Mouse (Mus musculus) CH12.LX (cell line): Measurements from ENCODE around the gene Igsf6. TPM values are rescaled to one million over a fixed set of nuclear protein-coding genes. Genes with fewer than 3 reads are reported as not detected.

ENCODE experiments used
- DNase-seq: peaks from one replicate; pipeline ENCODE4 v3.0.0-alpha.2; 2013; ENCODE audit errors: extremely low read depth
- H3K27ac ChIP-seq: 2 replicates; pipeline ENCODE4 v1.5.1; 2012; ENCODE audit warnings: low read depth, mild to moderate bottlenecking, control low read depth, moderate library complexity; ENCODE audit not compliant: insufficient read depth
- H3K27me3 ChIP-seq: replicated peaks from 2 replicates; pipeline ENCODE3; 2012; ENCODE audit warnings: inconsistent platforms
- H3K36me3 ChIP-seq, 2 experiments: replicated peaks in 1 of 2; 2 replicates each; pipeline versions ENCODE3 to v1.6.1; 2012; ENCODE audit warnings: inconsistent platforms in 1 of 2, low read length in 1 of 2, mild to moderate bottlenecking in 1 of 2, mixed read lengths in 1 of 2, moderate library complexity in 1 of 2; ENCODE audit not compliant: control insufficient read depth in 1 of 2, insufficient read depth in 1 of 2
- H3K4me1 ChIP-seq, 2 experiments: 2 replicates each; pipeline ENCODE4 v1.6.1; 2012; ENCODE audit warnings: inconsistent platforms in 1 of 2, moderate library complexity in 1 of 2; ENCODE audit not compliant: insufficient read depth in 2 of 2, control insufficient read depth in 1 of 2
- H3K4me2 ChIP-seq: 2 replicates; pipeline ENCODE4 v1.6.1; 2012; ENCODE audit warnings: low read depth, mild to moderate bottlenecking, control low read depth; ENCODE audit not compliant: poor library complexity, insufficient read depth, severe bottlenecking
- H3K4me3 ChIP-seq, 3 experiments: fragments of 150-350 bp in 1 of 3; sonication (generic) in 1 of 3; replicated peaks in 1 of 3; 2 replicates each; pipeline versions ENCODE3 to v1.5.1; 2011 to 2012; ENCODE audit warnings: low read depth in 2 of 3, low read length in 2 of 3, mild to moderate bottlenecking in 2 of 3, moderate library complexity in 2 of 3, control low read depth in 1 of 3, improper control_type of control experiment in 1 of 3, inconsistent platforms in 1 of 3, mixed read lengths in 1 of 3; ENCODE audit not compliant: poor library complexity in 1 of 3
- H3K79me2 ChIP-seq: replicated peaks from 2 replicates; pipeline ENCODE4 v1.6.1; 2012; ENCODE audit warnings: mild to moderate bottlenecking, moderate library complexity; ENCODE audit not compliant: control insufficient read depth, poor library complexity, insufficient read depth, severe bottlenecking; ENCODE audit errors: extremely low read depth
- H3K9ac ChIP-seq: 2 replicates; pipeline ENCODE4 v1.6.1; 2012; ENCODE audit warnings: low read depth, mild to moderate bottlenecking, control low read depth, moderate library complexity; ENCODE audit not compliant: insufficient read depth
- H3K9me3 ChIP-seq: replicated peaks from 2 replicates; pipeline ENCODE3; 2012; ENCODE audit warnings: low read length, inconsistent platforms, mixed read lengths
- CHD1 ChIP-seq: IDR thresholded peaks from 2 replicates; pipeline ENCODE4 v1.6.1; 2012; ENCODE audit warnings: low read depth, low read length, improper control_type of control experiment, inconsistent platforms
- ELF1 ChIP-seq: IDR thresholded peaks from 2 replicates; pipeline ENCODE4 v1.6.1; 2014; ENCODE audit warnings: low read depth, mild to moderate bottlenecking, inconsistent platforms, low read length, improper control_type of control experiment
- EP300 ChIP-seq: IDR thresholded peaks from 2 replicates; pipeline ENCODE4 v1.6.1; 2011; ENCODE audit warnings: low read length, improper control_type of control experiment
- GABPA ChIP-seq: IDR thresholded peaks from 2 replicates; pipeline ENCODE4 v1.6.1; 2012; ENCODE audit warnings: low read depth, low read length, improper control_type of control experiment, inconsistent platforms; ENCODE audit not compliant: insufficient replicate concordance
- HCFC1 ChIP-seq: IDR thresholded peaks from 2 replicates; pipeline ENCODE4 v1.6.1; 2012; ENCODE audit warnings: low read depth, mild to moderate bottlenecking, inconsistent platforms, low read length, improper control_type of control experiment
- IRF4 ChIP-seq: IDR thresholded peaks from 2 replicates; pipeline ENCODE4 v1.6.1; 2014; ENCODE audit warnings: low read depth, mild to moderate bottlenecking, inconsistent platforms, low read length, improper control_type of control experiment
- JUND ChIP-seq: conservative IDR thresholded peaks from 2 replicates; pipeline ENCODE4 v1.6.1; 2011; ENCODE audit warnings: low read depth, low read length, improper control_type of control experiment
- MAZ ChIP-seq: IDR thresholded peaks from 2 replicates; pipeline ENCODE4 v1.6.1; 2012; ENCODE audit warnings: low read depth, mild to moderate bottlenecking, inconsistent platforms, low read length, improper control_type of control experiment, moderate library complexity
- MXI1 ChIP-seq: IDR thresholded peaks from 2 replicates; pipeline ENCODE4 v1.6.1; 2011; ENCODE audit warnings: mild to moderate bottlenecking, low read depth, low read length, improper control_type of control experiment
- MYC ChIP-seq: IDR thresholded peaks from 2 replicates; pipeline ENCODE4 v1.6.1; 2011; ENCODE audit warnings: low read depth, mild to moderate bottlenecking, improper control_type of control experiment, low read length
- PAX5 ChIP-seq: IDR thresholded peaks from 2 replicates; pipeline ENCODE4 v1.6.1; 2012; ENCODE audit warnings: low read length, inconsistent platforms, mixed read lengths
- POLR2AphosphoS2 ChIP-seq: IDR thresholded peaks from 2 replicates; pipeline ENCODE4 v1.6.1; 2011; ENCODE audit warnings: low read depth, low read length, improper control_type of control experiment
- SMC3 ChIP-seq: IDR thresholded peaks from 2 replicates; pipeline ENCODE4 v1.6.1; 2011; ENCODE audit warnings: low read depth, low read length, improper control_type of control experiment
- USF1 ChIP-seq: IDR thresholded peaks from 2 replicates; pipeline ENCODE4 v1.6.1; 2014; ENCODE audit warnings: low read depth, mild to moderate bottlenecking, inconsistent platforms, low read length, improper control_type of control experiment
- USF2 ChIP-seq: conservative IDR thresholded peaks from 2 replicates; pipeline ENCODE4 v1.6.1; 2011; ENCODE audit warnings: low read depth, low read length, improper control_type of control experiment
- ZC3H11A ChIP-seq: IDR thresholded peaks from 2 replicates; pipeline ENCODE4 v1.6.1; 2012; ENCODE audit warnings: low read depth, mild to moderate bottlenecking, inconsistent platforms, low read length, improper control_type of control experiment
- ZMIZ1 ChIP-seq: IDR thresholded peaks from 2 replicates; pipeline ENCODE4 v1.6.1; 2012; ENCODE audit warnings: low read depth, mild to moderate bottlenecking, inconsistent platforms, low read length, improper control_type of control experiment
- ZNF384 ChIP-seq: IDR thresholded peaks from 2 replicates; pipeline ENCODE4 v1.6.1; 2012; ENCODE audit warnings: low read depth, low read length, improper control_type of control experiment, inconsistent platforms
- dilution Hi-C: fragments of 300-500 bp; cut with MboI; formaldehyde crosslinking; loops from 2 replicates; pipeline ENCODE4 v1.14.3; 2020; ENCODE audit warnings: low sequenced_read_pairs; ENCODE audit not compliant: extremely low pct_unique_long_range_greater_than_20kb, extremely low pct_ligation_motif_present
- in situ Hi-C: fragments of 300-500 bp; cut with MboI; formaldehyde crosslinking; loops from 3 replicates; pipeline ENCODE4 v1.14.3; 2019; ENCODE audit warnings: low sequenced_read_pairs, low pct_ligation_motif_present, low pct_unique_long_range_greater_than_20kb, mixed read lengths
- polyA plus RNA-seq: library from polyadenylated mRNA; unstranded; fragments of >175 nt; gene quantifications from 2 replicates; pipeline ENCODE4 v1.2.1, GENCODE M21; 2012; ENCODE audit warnings: low read depth; ENCODE audit not compliant: insufficient read length
- total RNA-seq, 2 experiments: library from RNA; depleted of rRNA; stranded (reverse); fragments of 300-350 nt in 1 of 2; fragments of >200 nt in 1 of 2; gene quantifications; 2 replicates each; pipeline ENCODE4 v1.2.3; 2012 to 2014

The Igsf6 gene
- total and polyA plus RNA-seq, 3 experiments = 0.21 TPM; not detected in 2

GRCm38 (mm10) chr7:121074801-121075400, 529 bp upstream of the Igsf6 start:
- peaks cover 8 to 27% of the 10 kb centered on the region in 2 experiments for H3K4me1 ChIP-seq
- no peaks in the 10 kb centered on the region for H3K9me3 ChIP-seq
- H3K27me3 ChIP-seq = no peaks in the 10 kb centered on the region
- H3K4me3 ChIP-seq = no peak overlapping the region
- no peak overlapping the region for H3K4me2 ChIP-seq
- in situ Hi-C loops = no loop called here
- H3K9ac ChIP-seq = no peak overlapping the region
- TF ChIP-seq MXI1 (no peak), PAX5 (no peak), USF1 (no peak), ELF1 (no peak), IRF4 (no peak), CHD1 (no peak), MAZ (no peak), JUND (no peak), SMC3 (no peak), GABPA (no peak), POLR2AphosphoS2 (no peak), USF2 (no peak), EP300 (no peak)
- dilution Hi-C loops = no loop called here
- peaks cover 31 to 72% of the 10 kb centered on the region in 2 experiments for H3K36me3 ChIP-seq
- no peak overlapping the region for H3K27ac ChIP-seq
- no peak for DNase-seq
- no peaks in the 10 kb centered on the region for H3K79me2 ChIP-seq

- H3K4me2 ChIP-seq = no peak overlapping the region
- H3K79me2 ChIP-seq = no peaks in the 10 kb centered on the region
- H3K9me3 ChIP-seq = no peaks in the 10 kb centered on the region
- peaks cover 8 to 30% of the 10 kb centered on the region in 2 experiments for H3K4me1 ChIP-seq
- dilution Hi-C loops = no loop called here
- no peak overlapping the region for H3K9ac ChIP-seq
- H3K27me3 ChIP-seq = no peaks in the 10 kb centered on the region
- H3K4me3 ChIP-seq = no peak overlapping the region
- DNase-seq = no peak
- H3K27ac ChIP-seq = no peak overlapping the region
- TF ChIP-seq IRF4 (no peak), HCFC1 (no peak), ZMIZ1 (no peak), ZNF384 (no peak), MAZ (no peak), ZC3H11A (no peak), MYC (no peak)
- in situ Hi-C loops = no loop called here
- H3K36me3 ChIP-seq = peaks cover 30 to 72% of the 10 kb centered on the region in 2 experiments
Measured at GRCm38 (mm10) chr7:121072506-121072905, 1.9 kb downstream of the Igsf6 start.
